Mouse (Mus musculus): ENCODE results near the gene Dach1.

DNA sequence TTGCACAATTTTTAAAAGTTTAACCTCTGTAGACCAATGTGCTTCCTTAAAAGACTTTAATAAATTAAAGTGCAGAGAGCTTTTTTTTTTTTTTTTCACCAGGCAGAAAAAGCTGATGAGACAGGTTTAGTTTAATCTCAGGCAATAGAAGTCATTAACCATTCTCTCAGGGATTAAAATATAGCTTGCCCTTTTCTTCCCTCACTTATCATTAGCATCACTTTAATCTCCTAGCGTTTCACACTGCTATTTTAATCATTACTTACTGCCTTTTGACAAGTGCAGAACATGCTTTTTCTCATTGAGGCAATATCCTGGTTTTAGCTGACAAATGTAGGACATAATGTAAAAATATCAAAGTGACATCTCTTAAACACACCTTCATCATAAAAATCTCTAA lies 86.1 kb downstream of the Dach1 start:
- no peak for TF ChIP-seq EP300 (IDR thresholded peaks at IDR 0.05; ENCODE audit: low read length)
- no peak for TF ChIP-seq MAZ (IDR thresholded peaks at IDR 0.05; ENCODE audit: low read depth, low read length)
- no peak for TF ChIP-seq SMC3 (IDR thresholded peaks at IDR 0.05; ENCODE audit: low read depth, low read length)
- no peak for TF ChIP-seq POLR2A (IDR thresholded peaks at IDR 0.05; ENCODE audit: low read depth, low read length)
- no peak for TF ChIP-seq CTCF (conservative IDR thresholded peaks at IDR 0.05 in 1 of 2, IDR thresholded peaks at IDR 0.05 in 1 of 2; ENCODE audit: low read depth in 2 of 2, low read length in 2 of 2)
- TF ChIP-seq ZNF384 (IDR thresholded peaks at IDR 0.05; ENCODE audit: low read depth, low read length): no peak
- TF ChIP-seq KAT2A (IDR thresholded peaks at IDR 0.05; ENCODE audit: insufficient replicate concordance, low read length): no peak
- TF ChIP-seq MAFK (IDR thresholded peaks at IDR 0.05; ENCODE audit: insufficient replicate concordance, low read length): no peak
- TF ChIP-seq CHD1 (IDR thresholded peaks at IDR 0.05; ENCODE audit: low read depth, low read length): no peak
- TF ChIP-seq RCOR1 (conservative IDR thresholded peaks at IDR 0.05; ENCODE audit: low read depth, low read length): no peak
- no peak for TF ChIP-seq E2F4 (IDR thresholded peaks at IDR 0.05; ENCODE audit: insufficient replicate concordance, low read depth, low read length)
- TF ChIP-seq CHD2 (IDR thresholded peaks at IDR 0.05; ENCODE audit: low read length): no peak
- TF ChIP-seq USF1 (IDR thresholded peaks at IDR 0.05; ENCODE audit: low read depth, low read length): no peak
